Mouse (Mus musculus) stomach, embryonic 14.5 days (tissue): Measurements from ENCODE around the gene Zfp423. TPM values are rescaled to one million over a fixed set of nuclear protein-coding genes. Genes with fewer than 3 reads are reported as not detected.

Experiments used
- ATAC-seq: fragments of 200-750 bp; cut with Nextera tagmentation; 2 replicates; pipeline ENCODE4 v1.8.0; 2017; ENCODE audit warnings: low read depth, moderate TSS enrichment; ENCODE audit not compliant: insufficient number of reproducible peaks, insufficient read depth, low FRiP score
- H3K27ac ChIP-seq: fragments of 300-500 bp; sonication (generic); 2 replicates; pipeline ENCODE4 v1.5.1; 2014; ENCODE audit warnings: mild to moderate bottlenecking, low read length, moderate library complexity, mixed read lengths
- H3K27me3 ChIP-seq: fragments of 300-500 bp; sonication (generic); 2 replicates; pipeline ENCODE4 v1.6.1; 2014; ENCODE audit warnings: low read length, control low read depth, mixed read lengths; ENCODE audit not compliant: control insufficient read depth, insufficient read depth
- H3K36me3 ChIP-seq: fragments of 300-500 bp; sonication (generic); 2 replicates; pipeline ENCODE4 v1.6.1; 2014; ENCODE audit warnings: mild to moderate bottlenecking, control low read depth, low read length, moderate library complexity, mixed read lengths; ENCODE audit not compliant: control insufficient read depth, insufficient read depth
- H3K4me1 ChIP-seq: fragments of 300-500 bp; sonication (generic); 2 replicates; pipeline ENCODE4 v1.6.1; 2014; ENCODE audit warnings: low read length, control low read depth, mixed read lengths; ENCODE audit not compliant: control insufficient read depth, insufficient read depth
- H3K4me2 ChIP-seq: fragments of 300-500 bp; sonication (generic); replicated peaks from 2 replicates; pipeline ENCODE4 v1.6.1; 2014; ENCODE audit warnings: low read depth, low read length, control low read depth
- H3K4me3 ChIP-seq: fragments of 300-500 bp; sonication (generic); 2 replicates; pipeline ENCODE4 v1.5.1; 2014; ENCODE audit warnings: low read depth, low read length, control low read depth
- H3K9ac ChIP-seq: fragments of 300-500 bp; sonication (generic); replicated peaks from 2 replicates; pipeline ENCODE4 v1.6.1; 2014; ENCODE audit warnings: low read depth, mild to moderate bottlenecking, control low read depth, low read length, moderate library complexity, mixed read lengths
- H3K9me3 ChIP-seq: fragments of 300-500 bp; sonication (generic); 2 replicates; pipeline ENCODE4 v1.6.1; 2016; ENCODE audit warnings: low read depth, low read length, control low read depth; ENCODE audit not compliant: control insufficient read depth
- WGBS: fragments of 180-500 bp; shearing (Covaris S2); extraction: QIAGEN DNeasy Blood & Tissue Kit; methylation state at CpG from one replicate; pipeline ENCODE4 v1.1.7; 2014; 5-methylcytosine and 5-hydroxymethylcytosine counted together
- polyA plus RNA-seq: library from polyadenylated mRNA; unstranded; fragments of >200 nt; fragmentation: Nextera tagmentation; extraction: Ambion mirVana; gene quantifications from 2 replicates; pipeline ENCODE4 v1.2.1, GENCODE M21; 2014

Zfp423 gene
- polyA plus RNA-seq, 1 experiment from 2014 or later = 13.6 TPM

DNA sequence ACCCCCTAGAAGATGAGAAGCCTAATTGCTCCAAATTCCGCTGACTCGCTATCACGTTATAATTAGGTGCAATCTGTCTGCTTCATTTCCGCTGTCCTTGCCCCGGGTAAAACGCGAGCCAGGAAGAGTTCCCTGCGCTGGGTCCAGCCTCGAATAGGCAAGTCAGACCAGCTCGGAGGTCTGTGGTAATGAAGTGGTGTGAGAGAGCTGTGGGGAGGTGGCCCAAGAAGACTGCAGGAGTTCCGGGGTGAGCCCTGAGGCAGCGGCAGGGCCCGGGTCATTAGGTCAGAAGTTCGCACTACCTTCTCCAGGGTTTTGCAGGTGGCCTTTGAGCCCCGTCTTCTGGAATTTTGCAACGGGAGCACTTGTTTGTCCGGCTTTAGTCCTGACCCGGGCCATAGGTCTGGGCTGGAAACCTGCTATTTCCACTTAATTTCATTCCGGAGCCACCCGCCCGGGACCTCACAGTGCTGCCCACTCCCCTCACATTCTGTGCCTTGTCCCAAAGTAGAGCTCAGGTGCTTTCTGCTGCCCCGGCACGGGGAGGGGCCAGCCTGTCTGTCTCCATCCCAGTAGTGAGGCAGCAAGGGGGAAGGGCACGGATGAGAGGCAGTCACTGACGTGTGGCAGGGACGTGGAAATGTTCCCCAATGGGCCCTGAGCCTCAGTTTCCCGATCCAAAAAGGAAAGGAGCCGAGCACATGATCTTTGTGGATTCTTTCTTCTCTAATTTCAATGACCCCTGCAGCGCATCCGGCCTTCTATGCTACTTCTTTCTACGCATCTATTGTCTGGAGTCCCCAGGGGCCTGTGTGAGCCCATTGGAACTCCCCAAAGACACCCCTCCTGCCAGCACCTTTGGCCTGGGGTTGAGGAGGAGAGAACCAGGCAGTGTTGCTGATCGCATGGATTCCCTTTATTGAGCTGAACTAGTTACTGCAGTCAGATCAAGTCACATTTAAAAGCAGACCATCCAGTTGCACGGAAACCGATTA, 298.2 kb downstream of the Zfp423 start:
- Histone ChIP-seq H3K4me2 (no peak overlapping the region), H3K4me1 (peaks cover 20% of the 10 kb centered on the region), H3K27me3 (peaks cover 15% of the 10 kb centered on the region; the same call in 1 of the 2 replicates), H3K4me3 (no peak overlapping the region), H3K36me3 (no peaks in the 10 kb centered on the region), H3K9ac (no peak overlapping the region), H3K9me3 (no peaks in the 10 kb centered on the region), H3K27ac (no peak overlapping the region)
- 31% methylated on average over 34 of the region's 34 CpGs for WGBS
- no peak for ATAC-seq

DNA sequence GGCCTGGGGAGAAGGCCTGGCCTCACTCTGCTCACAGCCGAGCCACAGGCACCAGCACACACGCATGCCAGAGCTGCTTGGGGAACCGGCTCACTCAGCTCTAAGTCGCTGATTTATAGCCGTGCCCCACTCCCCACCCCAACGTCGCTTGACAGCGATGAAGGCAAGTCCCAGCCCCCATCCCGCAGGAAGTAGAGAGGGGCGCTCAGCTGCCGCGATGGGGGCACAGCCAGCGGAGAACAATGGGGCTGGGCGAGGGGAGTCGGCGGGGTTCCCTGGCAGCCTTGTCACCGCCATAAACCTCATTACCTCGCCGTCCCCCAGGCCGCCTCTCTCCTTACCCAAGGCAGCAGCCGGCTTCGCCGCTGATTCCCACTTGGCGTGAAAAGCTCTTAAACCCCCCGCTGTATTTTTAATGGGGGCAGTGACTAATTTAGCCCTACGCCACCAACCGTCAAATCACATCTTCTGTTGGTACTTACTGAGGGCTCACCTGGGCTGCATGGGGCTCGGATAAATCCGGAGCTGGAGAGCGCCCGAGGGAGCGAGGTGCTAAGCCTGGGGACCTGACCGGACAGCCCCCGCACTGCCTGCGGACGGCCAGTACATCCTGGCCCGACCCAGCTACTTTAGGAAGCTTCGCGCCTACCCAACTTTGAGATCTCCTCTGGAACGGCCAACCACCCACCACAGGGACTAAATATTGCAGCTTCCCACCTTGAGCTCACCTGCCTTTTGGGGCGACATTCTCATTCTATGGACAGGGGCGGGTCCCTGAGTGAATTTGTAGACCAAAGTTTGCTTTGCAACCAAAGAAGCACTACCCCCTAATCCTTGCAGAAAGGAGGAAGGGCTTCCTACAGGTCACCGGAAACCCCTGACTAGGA, 299.1 kb downstream of the Zfp423 start:
- ATAC-seq = peak; percentile 29; the same call in 1 of the 2 replicates
- Histone ChIP-seq H3K36me3 (no peaks in the 10 kb centered on the region), H3K4me1 (peaks cover 20% of the 10 kb centered on the region), H3K27me3 (peaks cover 15% of the 10 kb centered on the region; the same call in 1 of the 2 replicates), H3K27ac (no peak overlapping the region), H3K4me2 (peak overlapping the region; percentile 33), H3K4me3 (no peak overlapping the region), H3K9ac (no peak overlapping the region), H3K9me3 (no peaks in the 10 kb centered on the region)
- 8% methylated on average over 43 of the region's 43 CpGs for WGBS

DNA sequence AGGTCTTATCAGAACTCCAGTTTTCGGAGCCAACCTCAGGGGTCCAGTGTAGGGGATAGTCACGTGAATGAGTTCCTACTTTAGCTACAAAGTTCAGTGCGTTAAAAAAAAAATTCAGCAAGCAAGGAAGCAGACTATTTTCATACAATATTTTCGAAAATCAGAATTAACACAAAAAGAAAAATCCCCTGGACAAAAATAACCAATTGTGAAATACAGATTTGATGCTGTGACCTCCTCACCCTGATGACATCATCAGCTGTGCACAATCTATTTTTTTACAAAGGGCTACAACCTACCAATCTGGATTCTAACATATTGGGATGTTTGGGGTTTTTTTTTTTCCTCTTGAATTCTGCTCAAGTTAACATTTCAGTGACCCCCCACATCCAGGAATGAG, 301.9 kb downstream of the Zfp423 start:
- H3K36me3 ChIP-seq = no peaks in the 10 kb centered on the region
- 0 out of 2 replicates have a peak, but pooled peaks cover 7% of the 10 kb centered on the region for H3K27me3 ChIP-seq
- H3K4me2 ChIP-seq = no peak overlapping the region
- H3K4me3 ChIP-seq = no peak overlapping the region
- no peak overlapping the region for H3K27ac ChIP-seq
- peaks cover 12% of the 10 kb centered on the region for H3K4me1 ChIP-seq
- no peaks in the 10 kb centered on the region for H3K9me3 ChIP-seq
- 65% methylated on average over 4 of the region's 4 CpGs for WGBS
- ATAC-seq = no peak
- H3K9ac ChIP-seq = no peak overlapping the region

DNA sequence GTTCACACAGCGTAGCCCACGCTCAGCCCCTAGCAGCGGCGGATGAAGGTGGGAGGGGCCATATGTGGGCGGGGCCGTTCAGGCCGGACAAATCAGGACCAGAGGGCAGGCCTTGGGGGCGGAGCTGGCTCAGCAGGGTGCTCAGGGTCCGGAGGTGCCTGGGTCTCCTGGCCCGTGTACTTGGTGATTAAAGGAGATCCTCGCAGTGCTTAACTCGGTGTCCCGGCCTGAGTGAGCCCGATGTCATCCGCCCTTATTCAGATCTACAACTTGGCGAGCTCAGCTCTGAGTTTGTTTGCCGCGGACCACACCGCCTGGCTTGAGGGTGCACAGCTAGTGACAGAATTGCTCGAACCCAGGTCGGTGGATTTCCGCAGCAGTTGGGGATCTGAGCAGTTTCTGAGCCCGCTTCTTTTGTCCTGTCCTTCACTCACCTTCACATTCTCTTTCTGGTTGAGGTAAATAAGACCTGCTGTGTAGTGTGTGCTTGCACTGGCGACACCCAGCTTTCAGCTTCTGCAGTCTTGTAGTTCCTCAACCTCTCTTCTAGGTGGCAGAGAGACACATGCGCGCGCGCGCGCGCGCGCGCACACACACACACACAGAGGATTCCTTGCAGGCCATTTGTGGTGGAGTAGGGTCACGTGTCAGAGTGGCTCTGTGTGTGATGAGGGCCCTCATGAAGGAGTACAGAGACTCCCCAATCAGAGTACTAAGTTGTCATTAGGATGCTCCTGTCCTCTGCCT, 302.7 kb downstream of the Zfp423 start:
- ATAC-seq = peak; percentile 93
- H3K9ac ChIP-seq = no peak overlapping the region
- 7% methylated on average over 35 of the region's 35 CpGs for WGBS

DNA sequence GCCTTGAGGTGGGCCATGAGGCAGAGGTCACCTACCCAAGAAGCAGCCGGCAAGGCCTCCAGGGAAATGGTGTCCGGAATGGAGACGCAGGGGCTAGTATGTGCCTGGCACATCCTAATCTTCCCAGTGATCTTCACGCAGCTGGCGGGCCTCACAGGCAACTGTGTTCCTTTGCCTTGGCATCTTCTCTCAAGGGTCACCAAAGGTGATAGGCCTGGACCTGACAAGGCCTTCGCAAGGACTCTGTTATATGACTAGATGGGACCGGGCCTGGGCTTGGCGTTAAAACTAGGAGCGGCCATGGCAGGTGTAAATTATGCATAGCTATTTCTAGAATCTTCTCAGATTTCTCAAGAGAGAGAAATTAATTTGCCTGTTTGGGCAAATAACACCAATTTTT, 303.4 kb downstream of the Zfp423 start:
- no peak overlapping the region for H3K27ac ChIP-seq
- WGBS = 79% methylated on average over 9 of the region's 9 CpGs
- H3K9ac ChIP-seq = no peak overlapping the region
- peaks cover 8% of the 10 kb centered on the region for H3K4me1 ChIP-seq
- no peaks in the 10 kb centered on the region for H3K9me3 ChIP-seq
- ATAC-seq = no peak
- H3K27me3 ChIP-seq = 0 out of 2 replicates have a peak, but pooled peaks cover 2% of the 10 kb centered on the region
- no peak overlapping the region for H3K4me3 ChIP-seq
- H3K36me3 ChIP-seq = no peaks in the 10 kb centered on the region
- no peak overlapping the region; the same call in 1 of the 2 replicates for H3K4me2 ChIP-seq

More for the DNA sequence above, 302.7 kb downstream of the Zfp423 start:
- H3K9me3 ChIP-seq = no peaks in the 10 kb centered on the region
- 0 out of 2 replicates have a peak, but pooled peaks cover 7% of the 10 kb centered on the region for H3K27me3 ChIP-seq
- H3K4me3 ChIP-seq = peak overlapping the region; percentile 31
- H3K36me3 ChIP-seq = no peaks in the 10 kb centered on the region
- H3K4me2 ChIP-seq = peak overlapping the region; percentile 86
- H3K4me1 ChIP-seq = peaks cover 12% of the 10 kb centered on the region
- H3K27ac ChIP-seq = no peak overlapping the region

DNA sequence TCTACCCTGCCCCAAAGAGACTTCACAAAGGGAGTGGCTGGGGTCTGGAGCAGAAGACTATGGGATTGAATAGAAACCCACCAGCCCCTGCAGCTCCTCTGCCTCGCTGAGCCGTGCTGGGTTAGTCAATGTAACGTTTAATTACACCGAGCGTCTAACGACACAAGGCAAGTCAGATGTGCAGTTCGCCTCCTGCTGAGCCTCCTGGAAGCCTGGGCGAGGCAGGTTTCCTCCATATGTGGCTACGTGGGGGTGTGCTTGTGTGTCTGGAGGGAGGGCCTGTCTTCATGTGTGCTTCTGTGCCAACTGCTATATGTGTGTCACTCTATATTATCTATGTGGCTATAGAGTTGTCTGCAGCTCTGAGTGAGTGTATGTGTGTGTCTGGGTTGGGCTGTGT, 311.6 kb downstream of the Zfp423 start:
- Histone ChIP-seq H3K27ac (no peak overlapping the region), H3K4me2 (no peak overlapping the region), H3K27me3 (no peaks in the 10 kb centered on the region), H3K4me1 (0 out of 2 replicates have a peak, but pooled peaks cover 9% of the 10 kb centered on the region), H3K9me3 (no peaks in the 10 kb centered on the region), H3K9ac (no peak overlapping the region), H3K4me3 (no peak overlapping the region), H3K36me3 (no peaks in the 10 kb centered on the region)
- WGBS = 84% methylated on average over 9 of the region's 9 CpGs
- ATAC-seq = no peak

DNA sequence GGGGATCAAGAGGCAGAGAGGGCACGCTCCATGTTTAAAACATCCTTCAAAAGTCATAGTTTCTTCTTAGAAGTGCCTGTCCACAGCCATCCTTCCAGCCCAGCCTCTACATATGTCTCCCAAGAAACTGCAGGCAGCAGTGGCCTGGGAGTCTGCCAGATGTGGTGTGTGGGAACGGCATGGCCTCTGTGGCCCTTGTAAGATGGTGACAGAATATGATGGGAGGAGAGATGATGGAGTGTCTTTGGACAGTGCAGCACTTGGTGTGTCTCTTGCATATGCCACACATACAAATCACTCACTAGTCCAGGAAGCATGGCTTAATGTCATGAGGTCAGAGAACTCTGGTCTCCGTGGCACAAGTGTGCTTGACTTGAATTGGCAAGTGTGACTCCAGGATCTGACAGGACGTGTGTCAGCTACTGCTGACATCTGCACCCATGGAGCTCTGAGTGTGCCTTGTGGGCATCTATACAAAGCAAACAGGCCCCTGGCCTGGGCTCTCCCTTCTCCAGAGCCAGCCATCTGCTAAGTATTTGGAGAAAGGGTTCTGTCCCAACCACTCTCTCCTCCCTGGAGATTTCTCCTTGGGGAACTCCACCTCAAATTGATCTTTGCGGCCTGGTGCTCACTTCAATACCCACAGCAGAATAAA, 313.4 kb downstream of the Zfp423 start:
- H3K27me3 ChIP-seq = no peaks in the 10 kb centered on the region
- H3K4me2 ChIP-seq = no peak overlapping the region
- no peak overlapping the region for H3K4me3 ChIP-seq
- 0 out of 2 replicates have a peak, but pooled peaks cover 9% of the 10 kb centered on the region for H3K4me1 ChIP-seq
- no peak overlapping the region for H3K9ac ChIP-seq
- H3K9me3 ChIP-seq = no peaks in the 10 kb centered on the region
- WGBS = 71% methylated on average over 5 of the region's 5 CpGs
- H3K36me3 ChIP-seq = no peaks in the 10 kb centered on the region
- H3K27ac ChIP-seq = no peak overlapping the region
- ATAC-seq = no peak
